Mouse (Mus musculus) kidney, postnatal 14 days (tissue): ENCODE measurements around the gene Ccr1l1.
A peak's percentile ranks its signal among the peaks of the same experiment; 100 is the strongest.

Source experiments
- DNase-seq: peaks from one replicate; pipeline ENCODE4 v3.0.0; 2022; ENCODE audit warnings: mixed read lengths

Gene Ccr1l1

GRCm38 (mm10) chr9:123957911-123958413, 20.2 kb downstream of the Ccr1l1 start:
- no peak for DNase-seq

- DNase-seq, result no peak
These were observed 21.3 kb downstream of the Ccr1l1 start for GRCm38 (mm10) chr9:123956892-123957291.

- no peak for DNase-seq
These were observed 24.7 kb downstream of the Ccr1l1 start for GRCm38 (mm10) chr9:123953551-123953950.

- DNase-seq, result no peak
These were observed 27.0 kb downstream of the Ccr1l1 start for GRCm38 (mm10) chr9:123951176-123951575.

- DNase-seq, result no peak
These were observed 28.8 kb downstream of the Ccr1l1 start for GRCm38 (mm10) chr9:123949432-123949831.

GRCm38 (mm10) chr9:123947815-123948214, 30.4 kb downstream of the Ccr1l1 start:
- DNase-seq, result no peak

- no peak for DNase-seq
These were observed 36.2 kb downstream of the Ccr1l1 start for GRCm38 (mm10) chr9:123942025-123942424.

GRCm38 (mm10) chr9:123941316-123941715, 36.9 kb downstream of the Ccr1l1 start:
- peak; percentile 17 for DNase-seq

GRCm38 (mm10) chr9:123940628-123941027, 37.6 kb downstream of the Ccr1l1 start:
- DNase-seq, result no peak

- no peak for DNase-seq
These were observed 38.0 kb downstream of the Ccr1l1 start for GRCm38 (mm10) chr9:123940168-123940567.

GRCm38 (mm10) chr9:123937989-123938388, 40.2 kb downstream of the Ccr1l1 start:
- DNase-seq, result no peak

GRCm38 (mm10) chr9:123936604-123937280, 41.5 kb downstream of the Ccr1l1 start:
- no peak for DNase-seq

- DNase-seq, result no peak
These were observed 42.4 kb downstream of the Ccr1l1 start for GRCm38 (mm10) chr9:123935776-123936175.

- no peak for DNase-seq
These were observed 42.9 kb downstream of the Ccr1l1 start for GRCm38 (mm10) chr9:123935346-123935745.

GRCm38 (mm10) chr9:123933716-123934445, 44.3 kb downstream of the Ccr1l1 start:
- no peak for DNase-seq

GRCm38 (mm10) chr9:123932911-123933675, 45.1 kb downstream of the Ccr1l1 start:
- DNase-seq, result no peak

- DNase-seq, result no peak
These were observed 46.2 kb downstream of the Ccr1l1 start for GRCm38 (mm10) chr9:123931761-123932700.

- DNase-seq, result no peak
These were observed 47.3 kb downstream of the Ccr1l1 start for GRCm38 (mm10) chr9:123930926-123931325.

GRCm38 (mm10) chr9:123930476-123930875, 47.7 kb downstream of the Ccr1l1 start:
- no peak for DNase-seq

GRCm38 (mm10) chr9:123929936-123930335, 48.3 kb downstream of the Ccr1l1 start:
- DNase-seq, result no peak

- no peak for DNase-seq
These were observed 49.4 kb downstream of the Ccr1l1 start for GRCm38 (mm10) chr9:123928759-123929246.
